Mouse (Mus musculus): ENCODE data around the gene Rbm20.

GRCm38 (mm10) chr19:53671432-53671831 lies 5.7 kb upstream of the Rbm20 start:
- TF ChIP-seq EP300 (IDR thresholded peaks at IDR 0.05; ENCODE audit: insufficient read depth, low read depth, low read length) = no peak
- TF ChIP-seq CTCF (IDR thresholded peaks at IDR 0.05; ENCODE audit: low read depth, low read length) = no peak
- TF ChIP-seq POLR2A (IDR thresholded peaks at IDR 0.05; ENCODE audit: insufficient read depth, low read length) = no peak
